Mouse (Mus musculus): ENCODE results near the gene Abcb9. TPM values are rescaled to one million over a fixed set of nuclear protein-coding genes. Genes with fewer than 3 reads are reported as not detected.

Gene Abcb9
- total RNA-seq, 1 experiment: 0.76 TPM

DNA sequence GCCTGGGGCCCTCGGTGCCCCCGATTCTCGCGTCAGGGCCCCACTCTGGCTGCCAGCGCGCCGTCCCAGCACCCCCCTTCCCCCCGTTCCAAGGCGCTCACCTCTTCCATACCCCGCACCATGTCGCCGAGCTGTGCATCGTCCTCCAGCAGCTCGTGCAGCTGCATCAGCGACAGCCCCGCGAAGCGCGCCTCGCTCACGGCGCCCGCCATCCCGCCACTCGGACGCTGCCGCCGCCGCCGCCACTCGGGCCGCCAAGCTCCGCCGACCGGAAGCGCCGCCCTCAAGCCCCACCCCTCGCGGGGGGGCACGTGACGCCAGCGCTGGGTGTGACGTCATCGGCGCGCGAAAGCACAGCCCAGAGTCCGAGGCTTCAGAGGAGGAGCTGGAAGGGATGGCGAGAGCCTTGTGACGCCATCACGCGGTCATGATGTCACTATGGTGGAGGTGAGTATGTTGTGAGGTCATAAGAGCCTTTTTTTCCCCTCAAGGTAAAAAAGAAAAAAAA lies 63.5 kb downstream of the Abcb9 start, which contains the start of gene Vps37b:
Gene Vps37b, minus strand, starts transcription at position 270 of the 508 bp plus-strand sequence.
- H3K4me3 ChIP-seq (ENCODE audit: insufficient read depth in 1 of 2, low read depth in 1 of 2, low read length in 2 of 2, poor library complexity in 1 of 2, severe bottlenecking in 1 of 2): peak within 1 kb of the TSS; percentile 89 to 98
- H3K4me1 ChIP-seq (ENCODE audit: control insufficient read depth in 2 of 2, insufficient read depth in 2 of 2, low read length in 2 of 2, poor library complexity in 1 of 2): 0 out of 4 replicates have a peak, but pooled peaks cover 0 to 2% of the 10 kb centered on the region in 2 experiments
- H3K9ac ChIP-seq (ENCODE audit: insufficient read depth, low read depth, low read length, poor library complexity, severe bottlenecking): peak within 1 kb of the TSS; percentile 93
- in situ Hi-C loops (cut with MboI; ENCODE audit: low sequenced_read_pairs in 2 of 2, unreplicated experiment in 2 of 2): no loop called here
- H3K9me3 ChIP-seq (ENCODE audit: control insufficient read depth, insufficient read depth, low read depth, low read length): no peaks in the 10 kb centered on the region
- 0 out of 2 replicates have a peak, but pooled peaks cover 2% of the 10 kb centered on the region for H3K36me3 ChIP-seq (ENCODE audit: control insufficient read depth, insufficient read depth, low read length, poor library complexity, severe bottlenecking)
- DNase-seq (ENCODE audit: low read depth, low spot score): peak; percentile 75
- TF ChIP-seq ZNF384 (IDR thresholded peaks at IDR 0.05; ENCODE audit: low read depth, low read length) (peak; percentile 70), HCFC1 (IDR thresholded peaks at IDR 0.05; ENCODE audit: borderline replicate concordance, insufficient read depth, low read length) (no peak)
- H3K27ac ChIP-seq (ENCODE audit: insufficient read depth, low read depth, low read length, poor library complexity, severe bottlenecking): peak within 1 kb of the TSS; percentile 29; the same call in 1 of the 2 replicates

DNA sequence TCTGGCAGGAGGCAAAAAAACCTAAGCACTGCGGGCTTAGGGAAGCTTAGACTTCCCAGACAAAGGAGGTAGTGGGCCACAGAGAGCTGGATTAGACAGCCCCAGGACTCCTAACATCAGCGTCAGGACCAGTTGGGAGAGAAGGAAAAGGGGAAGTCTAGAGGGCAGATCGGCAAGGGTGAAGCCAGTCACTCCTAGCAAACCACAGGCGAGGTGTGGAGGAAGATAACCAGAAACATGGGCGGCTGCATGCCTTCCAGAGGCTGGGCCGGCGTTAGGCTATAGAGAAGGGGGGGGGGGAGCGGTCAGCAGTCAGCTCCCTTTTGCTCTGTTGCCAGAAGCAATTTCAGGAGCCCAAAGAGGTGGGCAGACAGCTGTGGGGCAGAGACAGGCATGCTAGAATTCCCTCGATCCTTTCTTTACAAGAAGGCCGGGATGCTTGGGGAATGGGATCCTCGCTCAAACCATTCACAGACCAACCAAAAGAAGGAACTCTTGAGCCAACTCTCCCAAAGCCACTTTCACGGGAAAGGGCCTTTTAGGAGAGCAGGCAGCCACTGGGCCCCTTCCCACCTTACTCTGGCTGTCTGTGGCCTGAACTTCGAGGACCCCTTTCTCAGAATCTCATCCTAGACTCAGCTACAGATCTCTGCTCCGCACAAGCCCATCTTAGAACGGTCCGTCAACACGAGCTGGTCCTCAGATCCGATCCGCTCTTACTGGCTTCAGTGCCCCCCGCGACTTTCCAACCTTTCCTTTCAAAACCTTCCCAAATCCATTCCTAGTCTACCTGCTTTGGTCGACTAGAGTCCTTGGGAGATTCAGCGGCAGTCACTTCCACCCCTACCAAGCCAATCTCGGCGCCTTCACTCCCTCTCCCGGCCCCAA lies 64.3 kb downstream of the Abcb9 start:
- Histone ChIP-seq H3K9me3 (ENCODE audit: control insufficient read depth, insufficient read depth, low read depth, low read length) (no peaks in the 10 kb centered on the region), H3K27ac (ENCODE audit: insufficient read depth, low read depth, low read length, poor library complexity, severe bottlenecking) (no peak overlapping the region), H3K9ac (ENCODE audit: insufficient read depth, low read depth, low read length, poor library complexity, severe bottlenecking) (peak overlapping the region; percentile 93), H3K36me3 (ENCODE audit: control insufficient read depth, insufficient read depth, low read length, poor library complexity, severe bottlenecking) (0 out of 2 replicates have a peak, but pooled peaks cover 4% of the 10 kb centered on the region), H3K4me3 (ENCODE audit: insufficient read depth in 1 of 2, low read depth in 1 of 2, low read length in 2 of 2, poor library complexity in 1 of 2, severe bottlenecking in 1 of 2) (peak overlapping the region; percentile 89 to 98), H3K4me1 (ENCODE audit: control insufficient read depth in 2 of 2, insufficient read depth in 2 of 2, low read length in 2 of 2, poor library complexity in 1 of 2) (0 out of 4 replicates have a peak, but pooled peaks cover 0 to 2% of the 10 kb centered on the region in 2 experiments)
- in situ Hi-C loops (cut with MboI; ENCODE audit: low sequenced_read_pairs in 2 of 2, unreplicated experiment in 2 of 2): no loop called here
- TF ChIP-seq MAFK (IDR thresholded peaks at IDR 0.05; ENCODE audit: insufficient read depth, low read depth, low read length) (no peak), CHD2 (IDR thresholded peaks at IDR 0.05; ENCODE audit: low read depth, low read length) (no peak), HCFC1 (IDR thresholded peaks at IDR 0.05; ENCODE audit: borderline replicate concordance, insufficient read depth, low read length) (no peak), ZC3H11A (IDR thresholded peaks at IDR 0.05; ENCODE audit: borderline replicate concordance, low read depth, low read length) (no peak), ZNF384 (IDR thresholded peaks at IDR 0.05; ENCODE audit: low read depth, low read length) (no peak)
- no peak for DNase-seq (ENCODE audit: low read depth, low spot score)

DNA sequence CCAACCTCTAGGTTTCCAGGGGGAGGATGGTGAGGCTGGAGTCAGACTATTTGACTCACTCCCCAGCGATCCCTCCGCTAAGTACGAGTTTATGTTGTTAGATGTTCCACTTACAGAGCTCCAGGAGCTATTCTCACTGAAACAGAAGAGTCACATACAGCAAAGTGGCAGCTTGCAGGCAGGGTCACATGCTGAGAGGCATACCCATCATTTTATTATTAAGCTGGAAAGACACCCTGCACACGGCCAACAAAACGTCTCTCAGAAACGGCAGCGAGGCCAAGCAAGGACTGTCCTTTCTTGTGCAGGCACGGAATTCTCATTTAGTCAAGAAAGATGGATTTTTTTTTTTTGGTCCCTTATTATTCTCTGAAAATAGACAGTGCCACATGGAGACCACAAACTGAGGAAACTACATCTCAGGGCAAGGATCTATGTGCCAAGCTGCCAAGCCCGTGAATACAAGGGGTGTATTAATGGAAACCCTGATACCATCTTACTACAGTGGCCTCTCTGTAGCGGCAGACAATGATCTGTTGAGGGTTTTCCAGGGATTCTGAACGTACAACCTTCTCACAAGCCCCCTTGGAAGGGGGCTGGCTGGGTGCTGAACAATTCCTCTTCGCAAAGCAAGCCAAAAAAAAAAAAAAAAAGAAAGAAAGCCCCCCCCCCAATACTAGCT lies 65.1 kb downstream of the Abcb9 start:
- 0 out of 4 replicates have a peak, but pooled peaks cover 0 to 2% of the 10 kb centered on the region in 2 experiments for H3K4me1 ChIP-seq (ENCODE audit: control insufficient read depth in 2 of 2, insufficient read depth in 2 of 2, low read length in 2 of 2, poor library complexity in 1 of 2)
- no peak overlapping the region for H3K27ac ChIP-seq (ENCODE audit: insufficient read depth, low read depth, low read length, poor library complexity, severe bottlenecking)
- in situ Hi-C loops (cut with MboI; ENCODE audit: low sequenced_read_pairs in 2 of 2, unreplicated experiment in 2 of 2): no loop called here
- no peak for DNase-seq (ENCODE audit: low read depth, low spot score)
- H3K36me3 ChIP-seq (ENCODE audit: control insufficient read depth, insufficient read depth, low read length, poor library complexity, severe bottlenecking): peaks cover 9% of the 10 kb centered on the region; the same call in 1 of the 2 replicates
- H3K9ac ChIP-seq (ENCODE audit: insufficient read depth, low read depth, low read length, poor library complexity, severe bottlenecking): no peak overlapping the region; the same call in 1 of the 2 replicates
- H3K9me3 ChIP-seq (ENCODE audit: control insufficient read depth, insufficient read depth, low read depth, low read length): no peaks in the 10 kb centered on the region
- TF ChIP-seq MAFK (IDR thresholded peaks at IDR 0.05; ENCODE audit: insufficient read depth, low read depth, low read length): no peak
- TF ChIP-seq ZNF384 (IDR thresholded peaks at IDR 0.05; ENCODE audit: low read depth, low read length): no peak
- TF ChIP-seq HCFC1 (IDR thresholded peaks at IDR 0.05; ENCODE audit: borderline replicate concordance, insufficient read depth, low read length): no peak
- no peak for TF ChIP-seq CHD2 (IDR thresholded peaks at IDR 0.05; ENCODE audit: low read depth, low read length)
- TF ChIP-seq ZC3H11A (IDR thresholded peaks at IDR 0.05; ENCODE audit: borderline replicate concordance, low read depth, low read length): no peak
- H3K4me3 ChIP-seq (ENCODE audit: insufficient read depth in 1 of 2, low read depth in 1 of 2, low read length in 2 of 2, poor library complexity in 1 of 2, severe bottlenecking in 1 of 2): no peak overlapping the region

DNA sequence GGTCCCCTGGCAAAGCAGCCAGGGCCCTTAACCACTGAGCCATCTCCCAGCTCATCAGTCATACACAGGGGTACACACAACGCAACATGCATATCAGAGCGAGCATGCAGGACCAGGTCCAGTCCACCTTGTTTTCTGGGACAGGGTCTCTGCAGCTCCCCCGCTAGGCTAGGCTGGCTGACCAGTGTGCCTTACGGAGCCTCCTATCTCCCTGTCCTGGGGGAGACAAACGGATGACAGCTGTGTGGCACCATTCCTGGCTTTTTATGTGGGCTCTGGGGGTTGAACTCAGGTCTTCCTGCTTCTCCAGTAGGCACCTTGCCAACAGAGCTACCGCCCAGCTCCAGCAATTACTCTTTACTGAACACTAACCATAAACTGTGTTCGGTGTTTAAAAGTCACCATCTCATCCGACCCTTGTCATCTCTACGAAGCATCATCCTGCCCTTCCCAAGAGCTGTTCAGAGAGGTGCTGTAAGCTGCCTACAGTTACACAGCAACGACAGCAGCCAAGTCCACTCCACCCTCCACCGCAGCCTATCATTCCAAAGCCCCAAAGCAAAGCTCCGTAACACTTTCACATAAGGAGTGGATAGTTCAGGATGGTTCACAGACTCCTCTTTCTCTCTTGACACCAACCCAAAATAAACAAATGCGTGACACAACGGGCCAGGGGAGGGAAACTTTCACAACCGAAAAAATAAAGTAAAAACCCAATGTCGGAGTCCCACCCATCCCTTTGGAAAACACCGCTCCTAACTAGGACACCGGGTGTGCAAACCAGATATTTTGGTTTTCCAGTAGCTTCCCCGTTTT lies 66.2 kb downstream of the Abcb9 start:
- in situ Hi-C loops (cut with MboI; ENCODE audit: low sequenced_read_pairs in 2 of 2, unreplicated experiment in 2 of 2): no loop called here
- DNase-seq (ENCODE audit: low read depth, low spot score): no peak
- Histone ChIP-seq H3K36me3 (ENCODE audit: control insufficient read depth, insufficient read depth, low read length, poor library complexity, severe bottlenecking) (peaks cover 9% of the 10 kb centered on the region; the same call in 1 of the 2 replicates), H3K9me3 (ENCODE audit: control insufficient read depth, insufficient read depth, low read depth, low read length) (no peaks in the 10 kb centered on the region), H3K9ac (ENCODE audit: insufficient read depth, low read depth, low read length, poor library complexity, severe bottlenecking) (no peak overlapping the region), H3K27ac (ENCODE audit: insufficient read depth, low read depth, low read length, poor library complexity, severe bottlenecking) (no peak overlapping the region), H3K4me3 (ENCODE audit: insufficient read depth in 1 of 2, low read depth in 1 of 2, low read length in 2 of 2, poor library complexity in 1 of 2, severe bottlenecking in 1 of 2) (no peak overlapping the region), H3K4me1 (ENCODE audit: control insufficient read depth in 2 of 2, insufficient read depth in 2 of 2, low read length in 2 of 2, poor library complexity in 1 of 2) (0 out of 4 replicates have a peak, but pooled peaks cover 0 to 2% of the 10 kb centered on the region in 2 experiments)
- no peak for TF ChIP-seq MAFK (IDR thresholded peaks at IDR 0.05; ENCODE audit: insufficient read depth, low read depth, low read length)
- TF ChIP-seq CHD2 (IDR thresholded peaks at IDR 0.05; ENCODE audit: low read depth, low read length): no peak
- TF ChIP-seq ZC3H11A (IDR thresholded peaks at IDR 0.05; ENCODE audit: borderline replicate concordance, low read depth, low read length): no peak
- TF ChIP-seq HCFC1 (IDR thresholded peaks at IDR 0.05; ENCODE audit: borderline replicate concordance, insufficient read depth, low read length): no peak
- TF ChIP-seq ZNF384 (IDR thresholded peaks at IDR 0.05; ENCODE audit: low read depth, low read length): no peak
